Mouse (Mus musculus): ENCODE measurements around the gene Fyn.

DNA sequence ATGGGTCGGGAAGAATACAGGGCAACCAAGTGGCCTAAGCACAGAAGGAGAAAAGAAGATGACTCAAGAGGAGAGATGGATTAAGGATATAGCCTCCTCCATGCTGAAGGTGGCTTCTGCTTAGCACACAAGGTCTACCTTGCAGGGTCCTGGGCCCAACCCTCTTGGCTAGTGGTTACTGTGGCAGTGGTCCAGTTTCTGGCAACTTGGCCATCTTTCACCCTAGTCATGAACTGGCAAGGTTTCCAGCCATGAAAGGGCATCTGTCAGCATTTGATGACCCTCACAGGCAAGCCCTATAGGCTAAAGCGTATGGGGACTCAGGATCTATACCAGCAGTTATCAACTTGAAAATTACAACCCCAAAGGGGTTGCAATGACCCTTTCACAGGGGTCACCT, 40.0 kb upstream of the Fyn start:
- TF ChIP-seq CTCF (IDR thresholded peaks at IDR 0.05; ENCODE audit: low read depth, low read length) (no peak), POLR2A (IDR thresholded peaks at IDR 0.05; ENCODE audit: borderline replicate concordance, low read depth, low read length) (no peak)

All from bone marrow macrophage, adult 2 months (primary cell).